8 mouse cellular contexts compared by ENCODE assay signal in genomic region chr2:25501593-25502486, GRCm38 (mm10). TPM values are rescaled to one million over a fixed set of nuclear protein-coding genes. Genes with fewer than 3 reads are reported as not detected.
DNase-seq lines count a peak whose midpoint lies in the region; ATAC-seq and TF ChIP-seq lines count a peak whose summit lies in the region.

Gene C8g, minus strand, starts transcription at chr2:25501719.

- peak within 1 kb of the TSS; percentile 97 for H3K4me2 ChIP-seq in heart, embryonic 12.5 days
- peak within 1 kb of the TSS; percentile 68 for H3K4me2 ChIP-seq in CH12.LX (ENCODE audit: insufficient read depth, low read depth, poor library complexity, severe bottlenecking)
- H3K4me2 ChIP-seq in embryonic facial prominence, embryonic 11.5 days (ENCODE audit: low read depth, low read length): peak within 1 kb of the TSS; percentile 69
- H3K4me2 ChIP-seq in neural tube, embryonic 14.5 days (ENCODE audit: low read depth, low read length): peak within 1 kb of the TSS; percentile 95

- peak within 1 kb of the TSS; percentile 60 for H3K27ac ChIP-seq in heart, embryonic 12.5 days (ENCODE audit: poor library complexity, severe bottlenecking)
- H3K27ac ChIP-seq in CH12.LX (ENCODE audit: insufficient read depth, low read depth): peak within 1 kb of the TSS; percentile 51
- peak within 1 kb of the TSS; percentile 35; the same call in 1 of the 2 replicates for H3K27ac ChIP-seq in embryonic facial prominence, embryonic 11.5 days (replicated peaks; ENCODE audit: low read depth, low read length)
- H3K27ac ChIP-seq in neural tube, embryonic 14.5 days (ENCODE audit: low read depth, low read length): peak within 1 kb of the TSS; percentile 85

- in situ Hi-C loops in CH12.LX (cut with MboI; ENCODE audit: low pct_ligation_motif_present, low pct_unique_long_range_greater_than_20kb, low sequenced_read_pairs): no loop called here

- H3K27me3 ChIP-seq in heart, embryonic 12.5 days (replicated peaks): no peaks in the 10 kb centered on the region
- H3K27me3 ChIP-seq in CH12.LX (replicated peaks): no peaks in the 10 kb centered on the region
- no peaks in the 10 kb centered on the region for H3K27me3 ChIP-seq in embryonic facial prominence, embryonic 11.5 days (ENCODE audit: control insufficient read depth, insufficient read depth, low read length)
- no peaks in the 10 kb centered on the region for H3K27me3 ChIP-seq in neural tube, embryonic 14.5 days (ENCODE audit: control insufficient read depth, insufficient read depth, low read length)

- no peak for DNase-seq in heart, postnatal 14 days
- DNase-seq in CH12.LX (ENCODE audit: extremely low read depth): peak; percentile 28
- no peak for DNase-seq in embryonic facial prominence, embryonic 11.5 days (ENCODE audit: low spot score)
- DNase-seq in kidney, postnatal 10 days: peak; percentile 36
- no peak for DNase-seq in right cerebral cortex, postnatal 14 days

- H3K9me3 ChIP-seq in heart, embryonic 12.5 days (replicated peaks): no peaks in the 10 kb centered on the region
- H3K9me3 ChIP-seq in CH12.LX (replicated peaks; ENCODE audit: low read length): no peaks in the 10 kb centered on the region
- no peaks in the 10 kb centered on the region for H3K9me3 ChIP-seq in embryonic facial prominence, embryonic 11.5 days (replicated peaks; ENCODE audit: control insufficient read depth, low read length)
- H3K9me3 ChIP-seq in neural tube, embryonic 14.5 days (ENCODE audit: control insufficient read depth, low read length): no peaks in the 10 kb centered on the region

- 75% methylated on average over 20 of the region's 20 CpGs for WGBS in heart, embryonic 12.5 days
- WGBS in embryonic facial prominence, embryonic 11.5 days: 79% methylated on average over 20 of the region's 20 CpGs
- WGBS in neural tube, embryonic 14.5 days: 75% methylated on average over 20 of the region's 20 CpGs

- H3K4me3 ChIP-seq in heart, embryonic 12.5 days: peak within 1 kb of the TSS; percentile 94
- peak within 1 kb of the TSS; percentile 70 to 99 (median 93) for H3K4me3 ChIP-seq in CH12.LX (replicated peaks in 1 of 3; ENCODE audit: low read depth in 2 of 3, low read length in 2 of 3, poor library complexity in 1 of 3)
- peak within 1 kb of the TSS; percentile 89 for H3K4me3 ChIP-seq in embryonic facial prominence, embryonic 11.5 days (ENCODE audit: low read depth, low read length)
- H3K4me3 ChIP-seq in neural tube, embryonic 14.5 days (ENCODE audit: low read depth, low read length): peak within 1 kb of the TSS; percentile 86

- H3K79me2 ChIP-seq in CH12.LX (replicated peaks; ENCODE audit: control insufficient read depth, extremely low read depth, insufficient read depth, poor library complexity, severe bottlenecking): peaks cover 8% of the 10 kb centered on the region; the same call in 1 of the 2 replicates

- dilution Hi-C loops in CH12.LX (cut with MboI; ENCODE audit: extremely low pct_ligation_motif_present, extremely low pct_unique_long_range_greater_than_20kb, low sequenced_read_pairs): no loop called here

- ATAC-seq in heart, embryonic 12.5 days (ENCODE audit: insufficient number of reproducible peaks, low FRiP score): no peak
- ATAC-seq in embryonic facial prominence, embryonic 11.5 days (replicated peaks; ENCODE audit: insufficient number of reproducible peaks, low FRiP score, low TSS enrichment, low read depth): no peak
- ATAC-seq in neural tube, embryonic 14.5 days (ENCODE audit: low read depth): no peak
- ATAC-seq in frontal cortex, adult (ENCODE audit: low TSS enrichment): no peak

- peak in 1 of 2 experiments; percentile 34; a peak in 2 of 4 replicates for TF ChIP-seq CTCF in CH12.LX (conservative IDR thresholded peaks at IDR 0.05 in 1 of 2, IDR thresholded peaks at IDR 0.05 in 1 of 2; ENCODE audit: low read depth in 2 of 2, low read length in 2 of 2)

- intact Hi-C loops in heart, postnatal 14 days (cut with DNase I): no loop called here

- no peak for TF ChIP-seq POLR2A in CH12.LX (IDR thresholded peaks at IDR 0.05; ENCODE audit: low read depth, low read length)

- peaks cover 22% of the 10 kb centered on the region for H3K4me1 ChIP-seq in heart, embryonic 12.5 days (replicated peaks)
- H3K4me1 ChIP-seq in CH12.LX (ENCODE audit: control insufficient read depth in 1 of 2, insufficient read depth in 2 of 2): peaks cover 15 to 40% of the 10 kb centered on the region in 2 experiments
- H3K4me1 ChIP-seq in embryonic facial prominence, embryonic 11.5 days (ENCODE audit: control insufficient read depth, insufficient read depth, low read length): peaks cover 5% of the 10 kb centered on the region
- H3K4me1 ChIP-seq in neural tube, embryonic 14.5 days (ENCODE audit: control insufficient read depth, insufficient read depth, low read length): peaks cover 13% of the 10 kb centered on the region

- H3K36me3 ChIP-seq in heart, embryonic 12.5 days: peaks cover 32% of the 10 kb centered on the region
- peaks cover 32 to 47% of the 10 kb centered on the region in 2 experiments for H3K36me3 ChIP-seq in CH12.LX (replicated peaks in 1 of 2; ENCODE audit: control insufficient read depth in 1 of 2, insufficient read depth in 1 of 2, low read length in 1 of 2)
- no peaks in the 10 kb centered on the region; the same call in none of the 2 replicates for H3K36me3 ChIP-seq in embryonic facial prominence, embryonic 11.5 days (replicated peaks; ENCODE audit: control insufficient read depth, insufficient read depth, low read depth, low read length)
- peaks cover 18% of the 10 kb centered on the region; the same call in 1 of the 2 replicates for H3K36me3 ChIP-seq in neural tube, embryonic 14.5 days (ENCODE audit: control insufficient read depth, insufficient read depth, low read length)

- no peak for TF ChIP-seq EP300 in CH12.LX (IDR thresholded peaks at IDR 0.05; ENCODE audit: low read length)

- TF ChIP-seq RAD21 in CH12.LX (IDR thresholded peaks at IDR 0.05; ENCODE audit: low read depth, low read length): no peak

- peak within 1 kb of the TSS; percentile 96 for H3K9ac ChIP-seq in heart, embryonic 12.5 days
- peak within 1 kb of the TSS; percentile 92 for H3K9ac ChIP-seq in CH12.LX (ENCODE audit: insufficient read depth, low read depth)
- H3K9ac ChIP-seq in embryonic facial prominence, embryonic 11.5 days (replicated peaks; ENCODE audit: low read length): peak within 1 kb of the TSS; percentile 94
- peak within 1 kb of the TSS; percentile 95 for H3K9ac ChIP-seq in neural tube, embryonic 14.5 days (replicated peaks; ENCODE audit: low read depth, low read length)

TF ChIP-seq in CH12.LX, 34 proteins besides CTCF, POLR2A, EP300 and RAD21:
- TF ChIP-seq USF2 (conservative IDR thresholded peaks at IDR 0.05; ENCODE audit: low read depth, low read length) (no peak), NRF1 (IDR thresholded peaks at IDR 0.05; ENCODE audit: low read depth, low read length) (peak; percentile 48; the same call in 1 of the 2 replicates), CHD1 (IDR thresholded peaks at IDR 0.05; ENCODE audit: low read depth, low read length) (no peak)

RNA-seq across cellular contexts. Expression of gene C8g, which starts in this region (rescaled TPM):
- 2.4 and 3.3 TPM in 2 replicates for polyA plus RNA-seq in heart, embryonic 12.5 days (2016; fragmentation: Nextera tagmentation; extraction: Ambion mirVana)
- under 1 TPM; 0.51 to 0.98 TPM for total RNA-seq in heart, postnatal 14 days (2021)
- total RNA-seq in CH12.LX (2012; rRNA removed) (1.2 and 2.7 TPM in 2 replicates), CH12.LX (2014; rRNA removed) (1.2 TPM in 2 replicates)
- 1.7 and 2.0 TPM in 2 replicates for polyA plus RNA-seq in CH12.LX (2012; ENCODE audit: insufficient read length, low read depth)
- polyA plus RNA-seq in embryonic facial prominence, embryonic 11.5 days (2014; fragmentation: Nextera tagmentation; extraction: Ambion mirVana): 3.8 and 4.3 TPM in 2 replicates
- polyA plus RNA-seq in neural tube, embryonic 14.5 days (2014; fragmentation: Nextera tagmentation; extraction: Ambion mirVana): 5.6 and 6.8 TPM in 2 replicates

Comparison
In these comparisons a context has a peak if more than half of its experiments do, and no peak if none do; other contexts are left out.
1. H3K27ac ChIP-seq: peak in every context shown above with its lines; median percentile 85 in neural tube, embryonic 14.5 days; 60 in heart, embryonic 12.5 days; 51 in CH12.LX; 35 in embryonic facial prominence, embryonic 11.5 days.
2. DNase-seq: peak in CH12.LX (single experiment) and kidney, postnatal 10 days (single experiment); none in heart, postnatal 14 days (0 of 2), embryonic facial prominence, embryonic 11.5 days (single experiment) and right cerebral cortex, postnatal 14 days (single experiment).
3. Peak in every context shown above with its lines, with median percentiles within 50 percentile points of each other: H3K4me2 ChIP-seq, H3K4me3 ChIP-seq and H3K9ac ChIP-seq.